Mouse (Mus musculus) cerebellum, adult 2 months (tissue): ENCODE measurements around the gene Gins1. TPM values are rescaled to one million over a fixed set of nuclear protein-coding genes. Genes with fewer than 3 reads are reported as not detected.
A peak's percentile ranks its signal among the peaks of the same experiment; 100 is the strongest.
"Not testable (repeated sequence)": the region's sequence is repeated elsewhere in the genome, so short reads cannot be mapped to it uniquely, and the experiment has no call there.

ENCODE experiments used
- DNase-seq, 2 experiments: peaks; one replicate each; pipeline ENCODE4 v3.0.0; 2021
- H3K27ac ChIP-seq: fragments of 200-500 bp; 2 replicates; pipeline ENCODE4 v1.5.1; 2012; ENCODE audit warnings: low read length, control low read depth, inconsistent platforms; ENCODE audit not compliant: insufficient read depth
- H3K27me3 ChIP-seq: fragments of 200-500 bp; 2 replicates; pipeline ENCODE4 v1.6.1; 2012; ENCODE audit warnings: inconsistent platforms, mild to moderate bottlenecking, low read length, moderate library complexity; ENCODE audit not compliant: control insufficient read depth, insufficient read depth
- H3K4me1 ChIP-seq: fragments of 200-500 bp; 2 replicates; pipeline ENCODE4 v1.6.1; 2011; ENCODE audit warnings: low read length; ENCODE audit not compliant: control insufficient read depth, insufficient read depth
- H3K4me3 ChIP-seq: fragments of 200-500 bp; replicated peaks from 2 replicates; pipeline ENCODE3; 2011; ENCODE audit warnings: mild to moderate bottlenecking, low read depth, low read length, control low read depth; ENCODE audit not compliant: insufficient read depth
- CTCF ChIP-seq: fragments of 200-500 bp; IDR thresholded peaks from 2 replicates; pipeline ENCODE4 v1.5.1; 2011; ENCODE audit warnings: low read depth, mild to moderate bottlenecking, control low read depth, low read length, moderate library complexity, borderline replicate concordance; ENCODE audit not compliant: insufficient read depth
- POLR2A ChIP-seq: fragments of 200-500 bp; IDR thresholded peaks from 2 replicates; pipeline ENCODE4 v1.6.1; 2011; ENCODE audit warnings: low read length, control low read depth, borderline replicate concordance; ENCODE audit not compliant: insufficient read depth
- WGBS: fragments of 180-500 bp; shearing (Covaris S2); methylation state at CpG from one replicate; pipeline ENCODE4 v1.1.7; 2018; 5-methylcytosine and 5-hydroxymethylcytosine counted together
- polyA plus RNA-seq: library from polyadenylated mRNA; depleted of rRNA; stranded (reverse); fragments of >200 nt; gene quantifications from 2 replicates; pipeline ENCODE4 v1.2.3, GENCODE M21; 2012

Gene Gins1
- polyA plus RNA-seq, 1 experiment, result 1.3 TPM

- DNase-seq, result peak; percentile 56 to 57
- Histone ChIP-seq H3K4me3 (no peak overlapping the region), H3K27me3 (no peaks in the 10 kb centered on the region), H3K4me1 (no peaks in the 10 kb centered on the region; the same call in 1 of the 2 replicates), H3K27ac (no peak overlapping the region)
- 22% methylated on average over 11 of the region's 11 CpGs for WGBS
- TF ChIP-seq CTCF (no peak), POLR2A (no peak)
Observed at GRCm38 (mm10) chr2:150927038-150927720, 22.0 kb downstream of the Gins1 start.

DNA sequence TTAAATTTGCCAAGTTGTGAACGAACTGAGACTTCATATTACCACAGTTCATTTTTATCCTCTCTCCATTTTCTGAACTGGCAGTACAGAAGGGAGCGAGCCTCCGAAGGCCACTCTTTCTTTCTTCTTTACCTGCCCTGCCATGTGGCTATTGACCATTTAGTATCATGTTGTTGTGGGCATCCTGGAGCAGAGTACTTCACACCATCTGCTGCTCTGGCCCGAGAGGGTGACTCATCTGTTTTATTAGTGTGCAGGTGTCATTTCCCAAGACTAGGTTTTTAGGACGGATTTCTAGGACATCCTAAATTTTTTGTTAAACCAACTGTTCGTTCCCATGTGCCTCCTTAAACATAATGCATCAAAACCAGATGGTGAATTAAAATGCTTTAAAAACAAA, 24.0 kb downstream of the Gins1 start:
- H3K4me1 ChIP-seq, result no peaks in the 10 kb centered on the region; the same call in 1 of the 2 replicates
- no peak overlapping the region for H3K4me3 ChIP-seq
- 41% methylated on average over 6 of the region's 6 CpGs for WGBS
- no peak for TF ChIP-seq CTCF
- no peak for TF ChIP-seq POLR2A
- H3K27ac ChIP-seq, result no peak overlapping the region
- DNase-seq, result peak; percentile 46 to 78
- H3K27me3 ChIP-seq, result no peaks in the 10 kb centered on the region

DNA sequence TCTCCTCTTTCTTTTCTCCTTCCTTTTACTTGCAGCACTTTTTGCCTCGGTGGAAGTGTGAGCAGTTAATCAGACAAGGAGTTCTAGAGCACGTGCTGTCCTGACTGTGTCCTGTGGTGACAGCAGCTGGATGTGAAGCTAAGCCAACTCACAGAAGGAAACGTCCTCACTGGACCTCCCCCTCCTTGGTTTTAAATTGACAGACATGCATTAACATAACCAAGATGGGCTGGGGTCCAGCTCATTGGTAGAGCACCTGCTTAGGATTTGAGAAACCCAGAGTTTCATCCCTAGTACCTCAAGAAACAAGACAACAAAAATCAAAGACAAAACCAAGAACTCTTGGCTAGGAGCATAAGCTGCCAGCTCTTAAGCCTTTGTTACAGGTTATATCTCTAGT, 25.6 kb downstream of the Gins1 start:
- Histone ChIP-seq H3K27ac (no peak overlapping the region), H3K4me1 (no peaks in the 10 kb centered on the region; the same call in 1 of the 2 replicates), H3K27me3 (no peaks in the 10 kb centered on the region), H3K4me3 (no peak overlapping the region)
- no peak for TF ChIP-seq POLR2A
- no peak for TF ChIP-seq CTCF
- WGBS, result 21% methylated on average over 3 of the region's 3 CpGs
- no peak for DNase-seq

DNA sequence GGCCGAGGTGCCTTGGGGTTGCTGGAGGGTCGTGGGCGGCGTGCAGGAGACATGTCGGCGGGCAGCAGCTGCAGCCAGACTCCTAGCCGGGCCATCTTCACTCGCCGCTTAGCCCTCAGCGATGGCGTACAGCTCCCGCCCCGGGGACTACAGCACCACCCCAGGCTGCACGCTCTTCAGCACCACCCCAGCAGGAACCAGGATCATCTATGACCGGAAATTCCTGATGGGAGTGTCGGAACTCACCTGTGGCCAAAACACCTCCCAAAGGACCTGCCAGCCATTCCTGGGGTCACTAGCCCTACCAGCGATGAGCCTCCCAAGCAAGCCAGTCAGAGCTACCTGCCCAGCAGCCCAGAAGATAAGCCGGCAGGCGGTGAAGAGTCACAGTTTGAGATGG, 28.3 kb downstream of the Gins1 start:
- H3K4me3 ChIP-seq, result no peak overlapping the region
- H3K27ac ChIP-seq, result no peak overlapping the region
- no peaks in the 10 kb centered on the region for H3K4me1 ChIP-seq
- WGBS, result 87% methylated on average over 19 of the region's 19 CpGs
- TF ChIP-seq CTCF (no peak), POLR2A (no peak)
- H3K27me3 ChIP-seq, result no peaks in the 10 kb centered on the region
- no peak for DNase-seq

- WGBS, result 90% methylated on average over 4 of the region's 4 CpGs
- H3K27me3 ChIP-seq, result no peaks in the 10 kb centered on the region
- H3K4me3 ChIP-seq, result no peak overlapping the region
- no peak overlapping the region for H3K27ac ChIP-seq
- DNase-seq, result no peak
- TF ChIP-seq CTCF (no peak), POLR2A (no peak)
- no peaks in the 10 kb centered on the region for H3K4me1 ChIP-seq
Observed at GRCm38 (mm10) chr2:150934659-150935058, 29.5 kb downstream of the Gins1 start.

- DNase-seq, result no peak
- 93% methylated on average over 5 of the region's 5 CpGs for WGBS
- Histone ChIP-seq H3K4me1 (no peaks in the 10 kb centered on the region), H3K4me3 (no peak overlapping the region), H3K27me3 (no peaks in the 10 kb centered on the region), H3K27ac (no peak overlapping the region)
- TF ChIP-seq POLR2A (no peak), CTCF (no peak)
Observed at GRCm38 (mm10) chr2:150944017-150944416, 38.8 kb downstream of the Gins1 start.

- DNase-seq, H3K4me3 ChIP-seq, H3K27ac ChIP-seq, H3K27me3 ChIP-seq, H3K4me1 ChIP-seq: not testable (repeated sequence)
- 52% methylated on average over 5 of the region's 5 CpGs for WGBS
Observed at GRCm38 (mm10) chr2:150947341-150947740, 42.1 kb downstream of the Gins1 start.

DNA sequence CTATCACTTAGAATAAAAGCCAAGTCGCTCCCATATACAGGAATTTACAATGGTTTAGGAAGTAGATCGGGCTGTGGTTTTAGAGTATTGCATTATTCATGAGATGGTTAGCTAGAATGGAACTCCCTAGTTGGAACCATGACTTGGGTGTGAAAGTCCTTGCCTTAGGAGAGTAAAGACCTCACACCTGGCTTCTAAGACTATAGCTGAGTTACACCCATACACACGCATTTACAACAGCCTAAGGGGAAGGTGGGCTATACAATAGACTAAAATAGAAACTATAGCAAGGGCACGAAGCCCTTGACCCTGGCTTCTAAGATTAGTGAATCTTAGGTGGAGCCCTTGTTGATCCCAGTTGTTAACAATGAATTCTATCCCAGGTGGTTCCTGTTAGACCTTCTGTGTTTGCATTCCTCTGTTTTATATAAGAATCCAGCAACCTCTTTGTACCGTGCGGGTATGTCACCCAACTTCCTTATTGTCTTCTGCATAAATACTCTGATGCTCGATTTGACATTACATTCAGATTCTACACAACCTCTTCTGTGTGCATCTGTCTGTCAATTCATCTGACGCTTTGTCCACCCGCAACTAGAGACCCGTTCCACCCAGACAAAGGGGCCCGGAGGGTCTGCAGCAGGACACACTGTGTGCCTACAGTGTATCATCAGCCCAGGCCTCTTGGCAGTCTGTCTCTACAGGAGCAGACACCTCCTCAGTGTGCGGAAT, 42.8 kb downstream of the Gins1 start:
- WGBS, result 92% methylated on average over 12 of the region's 12 CpGs
- not testable (repeated sequence) for H3K27ac ChIP-seq, DNase-seq, H3K4me1 ChIP-seq, H3K27me3 ChIP-seq, H3K4me3 ChIP-seq
